ENCODE assay signal across 7 mouse cellular contexts in the genomic region with DNA sequence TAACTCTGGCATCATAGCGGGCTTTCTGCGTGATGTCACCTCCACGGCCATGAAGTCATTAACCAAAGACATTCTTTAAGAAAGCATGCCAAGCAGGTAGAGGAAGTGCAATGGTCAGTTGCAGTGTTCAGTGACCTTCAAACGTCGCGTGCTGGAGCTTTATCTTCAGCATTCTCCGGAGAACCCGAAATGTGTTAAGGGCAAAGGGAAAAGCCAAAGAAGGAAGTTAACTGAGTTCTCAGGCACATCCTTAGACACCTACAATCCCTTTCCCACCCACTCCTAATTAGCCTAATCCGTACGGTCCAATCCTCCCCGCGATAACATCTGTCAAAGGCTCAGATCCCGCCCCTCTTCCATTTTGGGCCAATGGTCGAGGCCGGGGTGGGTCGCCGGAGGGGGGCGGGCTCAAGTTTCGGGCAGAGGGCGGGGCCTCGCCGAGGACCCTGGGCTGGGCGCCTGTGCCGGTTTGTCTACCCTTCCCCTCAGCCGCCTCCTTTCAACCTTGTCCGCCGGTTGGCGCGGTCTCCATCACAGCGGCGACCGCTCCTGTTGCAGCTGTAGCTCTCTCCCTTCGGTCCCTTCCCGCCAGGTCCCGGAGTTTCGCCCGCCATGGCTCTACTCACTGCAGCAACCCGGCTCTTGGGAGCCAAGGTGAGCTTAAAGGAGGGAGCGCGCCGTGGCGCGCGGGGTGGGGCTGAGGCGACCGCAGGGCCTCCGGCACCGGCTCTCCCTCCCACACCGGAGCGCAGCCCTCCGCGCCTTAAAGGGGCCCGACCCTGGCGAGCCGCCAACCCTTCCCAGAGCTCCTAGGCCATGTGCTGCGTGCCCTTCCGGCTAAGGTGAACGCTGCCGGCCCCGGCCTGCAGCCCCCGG. TPM values are rescaled to one million over a fixed set of nuclear protein-coding genes. Genes with fewer than 3 reads are reported as not detected.
A peak's percentile ranks its signal among the peaks of the same experiment; 100 is the strongest.
DNase-seq lines count a peak whose midpoint lies in the region; ATAC-seq lines count a peak whose summit lies in the region.

A gene (plus strand): TSS at position 429 of the 876 bp plus-strand sequence.

- H3K4me2 ChIP-seq in embryonic facial prominence, embryonic 12.5 days (replicated peaks), result peak within 1 kb of the TSS; percentile 80
- peak within 1 kb of the TSS; percentile 83 for H3K4me2 ChIP-seq in limb, embryonic 11.5 days (ENCODE audit: low read depth, severe bottlenecking)
- peak within 1 kb of the TSS; percentile 57 for H3K4me2 ChIP-seq in midbrain, embryonic 14.5 days (ENCODE audit: low read length)

- H3K9me3 ChIP-seq in embryonic facial prominence, embryonic 12.5 days, result no peaks in the 10 kb centered on the region
- no peaks in the 10 kb centered on the region for H3K9me3 ChIP-seq in limb, embryonic 11.5 days (ENCODE audit: control insufficient read depth, low read length)
- H3K9me3 ChIP-seq in midbrain, embryonic 14.5 days (ENCODE audit: control insufficient read depth, low read length), result no peaks in the 10 kb centered on the region

- H3K27me3 ChIP-seq in embryonic facial prominence, embryonic 12.5 days, result no peaks in the 10 kb centered on the region
- H3K27me3 ChIP-seq in limb, embryonic 11.5 days (ENCODE audit: control insufficient read depth, insufficient read depth, low read length), result no peaks in the 10 kb centered on the region
- no peaks in the 10 kb centered on the region for H3K27me3 ChIP-seq in midbrain, embryonic 14.5 days (ENCODE audit: control insufficient read depth, insufficient read depth, low read length)

- DNase-seq in adrenal gland, postnatal 25 days, result peak; percentile 98
- peak; percentile 99 for DNase-seq in heart, adult 11 months
- peak; percentile 97 for DNase-seq in kidney, adult 18-20 months
- DNase-seq in limb, embryonic 11.5 days (ENCODE audit: low spot score), result peak; percentile 98
- DNase-seq in midbrain, embryonic 14.5 days, result peak; percentile 98
- DNase-seq in spleen, adult 18-20 months, result peak; percentile 94 to 96

- ATAC-seq in embryonic facial prominence, embryonic 12.5 days (ENCODE audit: insufficient number of reproducible peaks, insufficient read depth, low FRiP score, low TSS enrichment), result peak; percentile 97
- ATAC-seq in limb, embryonic 11.5 days (ENCODE audit: insufficient number of reproducible peaks, low FRiP score, low TSS enrichment, low read depth), result peak; percentile 99
- ATAC-seq in midbrain, embryonic 14.5 days (ENCODE audit: low FRiP score, low TSS enrichment), result peak; percentile 99

- peak within 1 kb of the TSS; percentile 94 for H3K27ac ChIP-seq in embryonic facial prominence, embryonic 12.5 days
- H3K27ac ChIP-seq in limb, embryonic 11.5 days (replicated peaks; ENCODE audit: low read depth, low read length), result peak within 1 kb of the TSS; percentile 60
- H3K27ac ChIP-seq in midbrain, embryonic 14.5 days (replicated peaks; ENCODE audit: low read depth, low read length), result peak within 1 kb of the TSS; percentile 91

- WGBS in embryonic facial prominence, embryonic 12.5 days, result 1% methylated on average over 60 of the region's 61 CpGs
- 1% methylated on average over 61 of the region's 61 CpGs for WGBS in limb, embryonic 11.5 days
- 1% methylated on average over 61 of the region's 61 CpGs for WGBS in midbrain, embryonic 14.5 days

- H3K4me3 ChIP-seq in embryonic facial prominence, embryonic 12.5 days, result peak within 1 kb of the TSS; percentile 75
- H3K4me3 ChIP-seq in limb, embryonic 11.5 days (ENCODE audit: low read depth, low read length), result peak within 1 kb of the TSS; percentile 77
- H3K4me3 ChIP-seq in midbrain, embryonic 14.5 days (replicated peaks; ENCODE audit: low read depth, low read length), result peak within 1 kb of the TSS; percentile 95

- H3K9ac ChIP-seq in embryonic facial prominence, embryonic 12.5 days, result peak within 1 kb of the TSS; percentile 82
- peak within 1 kb of the TSS; percentile 68 for H3K9ac ChIP-seq in limb, embryonic 11.5 days (ENCODE audit: low read length)
- H3K9ac ChIP-seq in midbrain, embryonic 14.5 days (replicated peaks; ENCODE audit: low read length), result peak within 1 kb of the TSS; percentile 90

- H3K4me1 ChIP-seq in embryonic facial prominence, embryonic 12.5 days, result peaks cover 22% of the 10 kb centered on the region
- peaks cover 9% of the 10 kb centered on the region for H3K4me1 ChIP-seq in limb, embryonic 11.5 days (ENCODE audit: control insufficient read depth, insufficient read depth, low read length)
- peaks cover 12% of the 10 kb centered on the region for H3K4me1 ChIP-seq in midbrain, embryonic 14.5 days (ENCODE audit: control insufficient read depth, insufficient read depth, low read length)

- H3K36me3 ChIP-seq in embryonic facial prominence, embryonic 12.5 days, result 0 out of 2 replicates have a peak, but pooled peaks cover 7% of the 10 kb centered on the region
- H3K36me3 ChIP-seq in limb, embryonic 11.5 days (ENCODE audit: control insufficient read depth, insufficient read depth, low read length), result no peaks in the 10 kb centered on the region
- 0 out of 2 replicates have a peak, but pooled peaks cover 2% of the 10 kb centered on the region for H3K36me3 ChIP-seq in midbrain, embryonic 14.5 days (ENCODE audit: control insufficient read depth, insufficient read depth, low read length)

RNA-seq across cellular contexts. Expression of the gene that starts here (rescaled TPM):
- 287 and 317 TPM in 2 replicates for total RNA-seq in adrenal gland, postnatal 25 days (2021)
- 191 TPM in 2 replicates for polyA plus RNA-seq in embryonic facial prominence, embryonic 12.5 days (2016; fragmentation: Nextera tagmentation; extraction: Ambion mirVana)
- polyA plus RNA-seq in limb, embryonic 11.5 days (2014; fragmentation: Nextera tagmentation; extraction: Ambion mirVana), result 231 and 232 TPM in 2 replicates
- 221 and 247 TPM in 2 replicates for polyA plus RNA-seq in midbrain, embryonic 14.5 days (2014; fragmentation: Nextera tagmentation; extraction: Ambion mirVana)

Comparison
In these comparisons a context has a peak if more than half of its experiments do, and no peak if none do; other contexts are left out.
1. Peak in every context shown above with its lines: DNase-seq, ATAC-seq, H3K4me3 ChIP-seq and H3K27ac ChIP-seq.